Mouse (Mus musculus) thymus, adult 2 months (tissue): Measurements from ENCODE around the gene Pin1rt1. TPM values are rescaled to one million over a fixed set of nuclear protein-coding genes. Genes with fewer than 3 reads are reported as not detected.

Experiments used
- DNase-seq: peaks from one replicate; pipeline ENCODE4 v3.0.0; 2021
- H3K27ac ChIP-seq: fragments of 200-500 bp; 2 replicates; pipeline ENCODE4 v1.5.1; 2012; ENCODE audit warnings: low read length, control low read depth; ENCODE audit not compliant: control insufficient read depth, insufficient read depth
- H3K27me3 ChIP-seq: fragments of 200-500 bp; 2 replicates; pipeline ENCODE4 v1.6.1; 2012; ENCODE audit warnings: mild to moderate bottlenecking, low read length, moderate library complexity, mixed read lengths; ENCODE audit not compliant: control insufficient read depth, insufficient read depth
- H3K36me3 ChIP-seq: fragments of 200-500 bp; 2 replicates; pipeline ENCODE4 v1.6.1; 2012; ENCODE audit warnings: mild to moderate bottlenecking, low read length, moderate library complexity; ENCODE audit not compliant: control insufficient read depth, insufficient read depth
- H3K4me1 ChIP-seq: fragments of 200-500 bp; replicated peaks from 2 replicates; pipeline ENCODE4 v1.6.1; 2012; ENCODE audit warnings: low read length; ENCODE audit not compliant: control insufficient read depth, insufficient read depth
- H3K4me3 ChIP-seq: fragments of 200-500 bp; 2 replicates; pipeline ENCODE4 v1.5.1; 2012; ENCODE audit warnings: mild to moderate bottlenecking, low read length, control low read depth, moderate library complexity; ENCODE audit not compliant: control insufficient read depth, insufficient read depth
- CTCF ChIP-seq: fragments of 200-500 bp; IDR thresholded peaks from 2 replicates; pipeline ENCODE4 v1.5.1; 2012; ENCODE audit warnings: mild to moderate bottlenecking, control low read depth, low read length, moderate library complexity, borderline replicate concordance; ENCODE audit not compliant: control insufficient read depth, poor library complexity, insufficient read depth; ENCODE audit errors: extremely low read depth
- POLR2A ChIP-seq: fragments of 200-500 bp; IDR thresholded peaks from 2 replicates; pipeline ENCODE4 v1.6.1; 2012; ENCODE audit warnings: mild to moderate bottlenecking, low read length, control low read depth, moderate library complexity; ENCODE audit not compliant: control insufficient read depth, poor library complexity, insufficient read depth; ENCODE audit errors: extremely low read depth
- WGBS: fragments of 180-500 bp; shearing (Covaris S2); methylation state at CpG from one replicate; pipeline ENCODE4 v1.1.7; 2018; 5-methylcytosine and 5-hydroxymethylcytosine counted together
- polyA plus RNA-seq: library from polyadenylated mRNA; depleted of rRNA; stranded (reverse); fragments of >200 nt; gene quantifications from 2 replicates; pipeline ENCODE4 v1.2.3, GENCODE M21; 2012

Pin1rt1 gene
- polyA plus RNA-seq, 1 experiment = not detected

DNA sequence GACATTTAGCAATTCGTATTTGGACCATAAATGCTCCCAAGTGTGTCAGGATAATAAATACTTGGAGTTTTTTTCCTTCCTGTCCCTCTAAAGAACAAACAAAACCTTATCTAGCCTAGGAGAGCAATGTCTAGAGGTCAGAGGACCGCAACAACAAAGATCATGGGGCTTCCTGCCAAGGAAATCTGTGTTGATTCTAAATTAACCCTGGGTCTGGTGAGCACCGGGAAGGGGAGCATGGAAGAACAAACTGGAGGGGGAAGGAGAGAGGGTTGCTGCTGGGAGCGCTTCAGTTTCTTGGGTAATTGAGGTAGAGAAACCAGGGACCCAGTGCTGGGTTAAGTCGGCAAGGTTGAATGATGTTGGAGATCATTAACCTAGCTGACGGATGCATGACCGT lies 27.0 kb upstream of the Pin1rt1 start:
- 42% methylated on average over 7 of the region's 7 CpGs for WGBS
- TF ChIP-seq CTCF (no peak), POLR2A (no peak)
- no peaks in the 10 kb centered on the region for H3K36me3 ChIP-seq
- no peak for DNase-seq
- H3K27me3 ChIP-seq = peaks cover 19% of the 10 kb centered on the region; the same call in 1 of the 2 replicates
- H3K4me1 ChIP-seq = peaks cover 2% of the 10 kb centered on the region; the same call in 1 of the 2 replicates
- H3K27ac ChIP-seq = no peak overlapping the region
- no peak overlapping the region for H3K4me3 ChIP-seq

DNA sequence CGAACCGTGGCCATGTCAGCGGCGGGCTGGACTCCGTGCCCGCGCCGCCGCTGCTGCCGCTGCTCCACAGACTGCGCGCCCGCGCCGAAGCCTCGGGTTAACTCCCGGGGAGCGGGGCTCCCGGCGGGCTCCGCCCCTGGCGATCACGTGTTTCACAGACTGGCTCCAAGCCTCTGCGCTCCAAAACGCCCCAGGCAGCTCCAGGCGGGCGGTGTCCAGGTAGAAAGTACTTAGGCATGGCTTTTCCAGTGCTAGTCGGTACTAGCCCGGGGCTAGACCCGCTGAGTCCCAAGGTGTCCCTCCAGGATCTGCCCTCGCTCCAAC lies 26.5 kb upstream of the Pin1rt1 start, which contains the start of gene Depdc7:
Depdc7 (minus strand) TSS at position 138 of the 324 bp plus-strand sequence.
- H3K4me1 ChIP-seq = peaks cover 2% of the 10 kb centered on the region; the same call in 1 of the 2 replicates
- peak; percentile 91 for DNase-seq
- H3K27me3 ChIP-seq = peaks cover 19% of the 10 kb centered on the region; the same call in 1 of the 2 replicates
- 1% methylated on average over 31 of the region's 31 CpGs for WGBS
- H3K27ac ChIP-seq = no peak within 1 kb of the TSS
- peak within 1 kb of the TSS; percentile 55 for H3K4me3 ChIP-seq
- no peaks in the 10 kb centered on the region for H3K36me3 ChIP-seq
- TF ChIP-seq CTCF (0 out of 2 replicates have a peak, but pooled peaks have one; percentile 50), POLR2A (no peak)

DNA sequence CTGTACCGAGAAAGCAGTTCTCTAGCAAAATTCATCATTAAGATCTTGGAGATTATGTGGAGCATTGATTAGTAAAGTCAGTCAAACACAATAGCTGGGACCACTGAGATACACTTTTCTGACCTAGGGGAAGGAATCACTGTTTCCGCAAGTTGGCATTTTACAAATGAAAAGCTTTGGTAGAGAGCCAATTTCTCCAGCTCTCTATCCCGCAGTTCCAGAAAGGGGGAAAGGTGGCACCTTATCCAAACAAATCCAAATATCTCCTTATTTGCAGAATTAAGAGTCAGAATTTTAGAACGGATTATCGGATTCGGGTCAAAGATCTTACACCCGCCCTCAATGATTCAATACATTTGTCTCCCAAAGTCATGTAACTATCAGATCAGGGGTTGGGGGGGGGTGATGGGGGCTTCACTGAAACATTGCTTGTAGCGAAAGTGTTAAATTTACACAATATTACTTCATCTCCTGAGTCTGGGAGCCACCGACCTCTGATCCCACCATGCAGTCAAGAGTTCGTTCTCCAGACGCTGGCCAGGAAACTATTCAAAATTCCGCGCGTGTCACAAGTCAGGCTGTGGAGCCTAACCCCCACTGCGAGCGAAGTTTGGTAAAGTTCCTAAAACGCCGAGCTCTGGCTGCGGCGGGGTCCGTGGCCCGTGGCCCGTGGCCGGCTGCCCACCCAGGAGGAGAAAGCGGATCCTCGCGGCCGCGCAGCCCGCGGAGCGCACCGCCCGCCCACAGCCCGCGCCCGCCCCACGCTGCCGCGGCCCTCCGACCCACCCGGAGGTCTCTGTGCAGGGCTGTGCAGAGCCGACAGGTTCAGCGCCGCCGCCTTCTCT lies 25.9 kb upstream of the Pin1rt1 start:
- H3K36me3 ChIP-seq = no peaks in the 10 kb centered on the region
- peak overlapping the region; percentile 55 for H3K4me3 ChIP-seq
- peaks cover 19% of the 10 kb centered on the region; the same call in 1 of the 2 replicates for H3K27me3 ChIP-seq
- TF ChIP-seq POLR2A (no peak), CTCF (no peak)
- H3K4me1 ChIP-seq = peaks cover 2% of the 10 kb centered on the region; the same call in 1 of the 2 replicates
- no peak for DNase-seq
- WGBS = 11% methylated on average over 46 of the region's 46 CpGs
- no peak overlapping the region for H3K27ac ChIP-seq

DNA sequence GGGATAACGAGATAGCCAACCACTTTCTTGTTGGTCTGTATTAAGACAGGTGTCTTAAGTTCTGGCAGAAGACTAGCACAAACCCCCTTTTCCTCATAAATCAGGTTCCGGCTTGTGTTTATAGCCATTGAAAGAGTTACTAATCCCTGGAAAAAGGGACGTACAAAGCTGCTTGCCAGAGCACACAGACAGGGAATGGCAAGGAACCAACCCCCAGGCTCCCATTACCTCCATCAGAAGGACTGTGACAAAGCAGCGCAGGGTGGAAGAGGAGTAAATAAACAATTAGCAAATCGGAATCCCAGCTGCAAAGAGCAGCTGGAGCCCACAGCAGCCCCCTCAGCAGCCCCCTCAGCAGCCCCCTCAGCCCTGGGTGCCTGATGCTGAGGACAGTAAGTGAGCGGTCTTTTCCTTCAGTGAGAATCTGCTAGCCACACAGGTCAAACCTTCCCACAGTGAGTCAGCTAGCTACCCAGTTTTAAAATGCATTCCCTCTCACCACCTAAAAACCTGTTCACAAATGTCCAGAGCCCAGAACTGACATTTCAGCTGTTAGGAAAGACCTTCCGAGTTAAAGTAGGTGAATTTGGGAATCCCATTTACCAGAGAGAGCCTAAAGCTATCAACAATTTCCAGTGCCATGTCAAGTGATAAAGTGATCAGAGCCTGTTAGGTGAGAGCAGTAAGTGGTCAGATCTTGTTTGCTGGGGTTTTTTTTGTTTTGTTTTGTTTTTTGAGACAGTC lies 25.0 kb upstream of the Pin1rt1 start:
- no peak overlapping the region for H3K27ac ChIP-seq
- DNase-seq = no peak
- no peaks in the 10 kb centered on the region for H3K36me3 ChIP-seq
- no peak overlapping the region for H3K4me3 ChIP-seq
- peaks cover 19% of the 10 kb centered on the region; the same call in 1 of the 2 replicates for H3K27me3 ChIP-seq
- H3K4me1 ChIP-seq = peaks cover 2% of the 10 kb centered on the region; the same call in 1 of the 2 replicates
- TF ChIP-seq POLR2A = no peak
- no peak for TF ChIP-seq CTCF
- 90% methylated on average over 7 of the region's 7 CpGs for WGBS

DNA sequence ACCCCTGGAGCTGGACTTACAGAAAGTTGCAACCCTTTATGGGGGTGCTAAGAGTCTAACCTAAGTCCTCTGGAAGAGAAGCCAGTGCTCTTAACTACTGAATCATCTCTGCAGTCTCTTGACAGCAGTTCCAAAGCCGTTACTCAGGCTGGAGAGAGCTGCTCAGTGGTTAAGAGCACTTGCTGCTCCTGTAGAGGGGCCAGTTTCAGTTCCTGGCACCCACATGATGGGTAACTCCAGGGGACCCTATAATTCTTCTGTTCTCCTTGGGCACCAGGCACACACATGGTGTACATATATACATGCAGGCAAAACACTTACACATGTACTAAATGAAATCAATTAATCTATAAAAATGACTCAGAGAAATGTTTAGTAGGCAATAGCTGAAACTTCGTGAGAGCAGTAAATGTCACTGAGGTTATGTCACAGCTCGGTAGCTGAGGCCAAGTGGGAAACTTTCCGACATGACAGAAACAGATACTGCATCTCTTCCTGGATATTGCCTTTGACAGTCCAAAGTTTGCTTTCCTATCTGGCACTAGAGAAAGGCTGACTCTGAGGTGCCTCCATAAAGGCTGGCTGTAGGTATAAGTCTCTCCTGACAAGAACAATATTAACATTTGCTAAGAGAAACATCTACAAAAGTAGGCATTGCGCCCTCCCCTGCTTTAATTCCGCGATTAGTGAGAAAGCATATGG lies 24.2 kb upstream of the Pin1rt1 start:
- Histone ChIP-seq H3K4me3 (no peak overlapping the region), H3K36me3 (no peaks in the 10 kb centered on the region), H3K27me3 (peaks cover 19% of the 10 kb centered on the region; the same call in 1 of the 2 replicates), H3K27ac (no peak overlapping the region), H3K4me1 (peaks cover 2% of the 10 kb centered on the region; the same call in 1 of the 2 replicates)
- TF ChIP-seq POLR2A = no peak
- 91% methylated on average over 7 of the region's 7 CpGs for WGBS
- no peak for DNase-seq

DNA sequence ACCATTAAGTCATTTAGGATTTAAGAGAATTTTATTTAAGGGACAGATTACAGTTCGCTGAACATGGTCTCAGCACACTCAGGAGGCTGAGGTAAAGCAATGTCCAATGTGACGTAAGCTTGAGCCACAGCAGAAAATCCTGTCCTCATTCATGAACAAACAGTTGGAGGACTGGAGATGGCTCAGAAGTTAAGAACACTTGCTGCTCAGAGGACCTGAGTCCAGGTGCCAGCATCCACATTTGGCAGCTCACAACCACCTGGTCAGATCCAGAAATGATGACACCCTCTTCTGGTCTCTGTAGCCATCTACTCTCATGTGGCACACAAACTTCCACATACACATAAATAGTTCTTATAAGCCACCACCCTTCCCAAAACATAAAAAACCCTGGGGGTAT lies 23.5 kb upstream of the Pin1rt1 start:
- peaks cover 19% of the 10 kb centered on the region; the same call in 1 of the 2 replicates for H3K27me3 ChIP-seq
- H3K27ac ChIP-seq = no peak overlapping the region
- no peak for TF ChIP-seq CTCF
- no peak for TF ChIP-seq POLR2A
- WGBS = 100% methylated on average over 2 of the region's 2 CpGs
- DNase-seq = no peak
- peaks cover 2% of the 10 kb centered on the region; the same call in 1 of the 2 replicates for H3K4me1 ChIP-seq
- H3K36me3 ChIP-seq = no peaks in the 10 kb centered on the region
- no peak overlapping the region for H3K4me3 ChIP-seq
